Mouse (Mus musculus) forebrain, embryonic 16.5 days (tissue): ENCODE data around the gene Arhgap45. TPM values are rescaled to one million over a fixed set of nuclear protein-coding genes. Genes with fewer than 3 reads are reported as not detected.

Source experiments
- ATAC-seq: fragments of 200-750 bp; cut with Nextera tagmentation; 2 replicates; pipeline ENCODE4 v1.8.0; 2017; ENCODE audit warnings: mild to moderate bottlenecking, moderate library complexity
- H3K27ac ChIP-seq: fragments of 300-500 bp; sonication (generic); 2 replicates; pipeline ENCODE4 v1.5.1; 2014; ENCODE audit warnings: low read length, control low read depth
- H3K27me3 ChIP-seq: fragments of 300-500 bp; sonication (generic); replicated peaks from 2 replicates; pipeline ENCODE4 v1.6.1; 2014; ENCODE audit warnings: low read length; ENCODE audit not compliant: control insufficient read depth, insufficient read depth
- H3K36me3 ChIP-seq: fragments of 300-500 bp; sonication (generic); 2 replicates; pipeline ENCODE4 v1.6.1; 2014; ENCODE audit not compliant: control insufficient read depth, insufficient read depth
- H3K4me1 ChIP-seq: fragments of 300-500 bp; sonication (generic); replicated peaks from 2 replicates; pipeline ENCODE4 v1.6.1; 2014; ENCODE audit warnings: low read length; ENCODE audit not compliant: control insufficient read depth, insufficient read depth
- H3K4me2 ChIP-seq: fragments of 300-500 bp; sonication (generic); 2 replicates; pipeline ENCODE4 v1.6.1; 2014; ENCODE audit warnings: mild to moderate bottlenecking, low read length, control low read depth
- H3K4me3 ChIP-seq: fragments of 300-500 bp; sonication (generic); replicated peaks from 2 replicates; pipeline ENCODE4 v1.5.1; 2014; ENCODE audit warnings: mild to moderate bottlenecking, low read length, control low read depth
- H3K9ac ChIP-seq: fragments of 300-500 bp; sonication (generic); replicated peaks from 2 replicates; pipeline ENCODE4 v1.6.1; 2014; ENCODE audit warnings: low read depth, low read length, control low read depth
- H3K9me3 ChIP-seq: fragments of 300-500 bp; sonication (generic); 2 replicates; pipeline ENCODE4 v1.6.1; 2016; ENCODE audit warnings: low read length; ENCODE audit not compliant: control insufficient read depth
- WGBS: fragments of 180-500 bp; shearing (Covaris S2); extraction: QIAGEN DNeasy Blood & Tissue Kit; methylation state at CpG from one replicate; pipeline ENCODE4 v1.1.7; 2014; 5-methylcytosine and 5-hydroxymethylcytosine counted together
- polyA plus RNA-seq: library from polyadenylated mRNA; unstranded; fragments of >200 nt; fragmentation: Nextera tagmentation; extraction: Ambion mirVana; gene quantifications from 2 replicates; pipeline ENCODE4 v1.2.1, GENCODE M21; 2015

Gene Arhgap45
- polyA plus RNA-seq, 1 experiment from 2014 or later = 1.2 TPM

- Histone ChIP-seq H3K27me3 (peaks cover 38% of the 10 kb centered on the region), H3K9me3 (peaks cover 5% of the 10 kb centered on the region; the same call in 1 of the 2 replicates), H3K4me1 (peaks cover 12% of the 10 kb centered on the region), H3K4me3 (no peak overlapping the region), H3K27ac (no peak overlapping the region), H3K9ac (no peak overlapping the region), H3K4me2 (no peak overlapping the region), H3K36me3 (no peaks in the 10 kb centered on the region)
- 88% methylated on average over 6 of the region's 6 CpGs for WGBS
- no peak for ATAC-seq
Observed at GRCm38 (mm10) chr10:79991548-79991947, 24.9 kb upstream of the Arhgap45 start.

- 73% methylated on average over 16 of the region's 16 CpGs for WGBS
- no peak overlapping the region for H3K27ac ChIP-seq
- no peak for ATAC-seq
- no peak overlapping the region for H3K4me3 ChIP-seq
- no peak overlapping the region for H3K9ac ChIP-seq
- H3K4me1 ChIP-seq = peaks cover 20% of the 10 kb centered on the region
- H3K4me2 ChIP-seq = no peak overlapping the region
- H3K9me3 ChIP-seq = peaks cover 5% of the 10 kb centered on the region; the same call in 1 of the 2 replicates
- H3K36me3 ChIP-seq = no peaks in the 10 kb centered on the region
- H3K27me3 ChIP-seq = peaks cover 11% of the 10 kb centered on the region
Observed at GRCm38 (mm10) chr10:79994397-79995115, 21.9 kb upstream of the Arhgap45 start.

GRCm38 (mm10) chr10:79995636-79996035, 20.8 kb upstream of the Arhgap45 start:
- Histone ChIP-seq H3K4me3 (no peak overlapping the region), H3K9me3 (peaks cover 5% of the 10 kb centered on the region; the same call in 1 of the 2 replicates), H3K9ac (no peak overlapping the region), H3K4me2 (no peak overlapping the region), H3K27ac (no peak overlapping the region), H3K4me1 (peaks cover 20% of the 10 kb centered on the region), H3K27me3 (peaks cover 6% of the 10 kb centered on the region; the same call in 1 of the 2 replicates), H3K36me3 (no peaks in the 10 kb centered on the region)
- no peak for ATAC-seq
- WGBS = 96% methylated on average over 1 of the region's 1 CpGs

DNA sequence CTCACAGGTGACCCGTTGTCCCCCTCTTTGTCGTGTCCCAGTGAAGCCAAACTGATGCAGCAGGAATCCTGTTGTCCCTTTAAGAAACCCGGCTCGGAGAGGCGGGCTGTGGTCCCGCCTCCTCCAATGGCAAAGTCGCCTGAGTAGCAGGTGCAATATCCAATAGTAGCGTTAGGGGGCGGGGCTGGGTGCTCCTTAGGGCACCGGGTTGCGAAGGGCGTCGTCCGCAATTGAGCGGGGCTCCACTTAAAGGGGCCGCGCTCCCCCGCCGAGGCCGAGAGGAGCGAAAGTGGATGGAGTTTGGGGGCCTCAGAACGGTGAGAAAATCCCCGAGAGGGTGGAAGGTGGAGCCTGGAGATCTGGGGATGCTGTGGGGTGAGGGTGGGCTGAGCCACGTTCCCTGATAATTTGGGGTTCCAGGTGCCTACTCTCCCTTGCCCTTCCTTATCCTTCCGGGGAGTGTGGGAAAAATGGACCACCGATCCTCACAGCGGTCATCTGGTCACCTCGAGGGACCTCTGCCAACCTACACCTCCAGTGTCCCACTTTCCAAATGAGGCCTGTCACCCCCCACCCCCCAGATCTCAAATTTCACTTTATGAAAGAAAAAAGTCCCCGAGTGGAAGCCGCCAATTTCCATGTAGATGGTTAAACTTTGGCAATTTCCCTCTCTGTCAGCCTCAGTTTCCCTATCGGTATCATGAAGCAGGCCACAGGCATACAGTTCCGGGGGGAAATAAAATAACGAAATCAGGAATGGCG, 20.0 kb upstream of the Arhgap45 start, which contains the start of gene Abca7:
Gene Abca7 (plus strand): TSS at position 223 of the 762 bp plus-strand sequence.
- 0 out of 2 replicates have a peak, but pooled peaks cover 2% of the 10 kb centered on the region for H3K27me3 ChIP-seq
- H3K4me3 ChIP-seq = peak within 1 kb of the TSS; percentile 59
- no peaks in the 10 kb centered on the region; the same call in 1 of the 2 replicates for H3K9me3 ChIP-seq
- peak within 1 kb of the TSS; percentile 79 for H3K4me2 ChIP-seq
- no peaks in the 10 kb centered on the region for H3K36me3 ChIP-seq
- H3K27ac ChIP-seq = peak within 1 kb of the TSS; percentile 49
- peak within 1 kb of the TSS; percentile 60 for H3K9ac ChIP-seq
- H3K4me1 ChIP-seq = peaks cover 20% of the 10 kb centered on the region
- peak; percentile 89 for ATAC-seq
- WGBS = 0% methylated on average over 34 of the region's 34 CpGs

GRCm38 (mm10) chr10:79997034-79997760, 19.3 kb upstream of the Arhgap45 start:
- Histone ChIP-seq H3K27ac (peak overlapping the region; percentile 49), H3K4me3 (peak overlapping the region; percentile 59), H3K4me2 (peak overlapping the region; percentile 79), H3K4me1 (peaks cover 20% of the 10 kb centered on the region), H3K9ac (peak overlapping the region; percentile 51), H3K36me3 (no peaks in the 10 kb centered on the region), H3K27me3 (0 out of 2 replicates have a peak, but pooled peaks cover 2% of the 10 kb centered on the region), H3K9me3 (no peaks in the 10 kb centered on the region)
- WGBS = under 1% methylated on average over 35 of the region's 35 CpGs
- ATAC-seq = peak; percentile 85

DNA sequence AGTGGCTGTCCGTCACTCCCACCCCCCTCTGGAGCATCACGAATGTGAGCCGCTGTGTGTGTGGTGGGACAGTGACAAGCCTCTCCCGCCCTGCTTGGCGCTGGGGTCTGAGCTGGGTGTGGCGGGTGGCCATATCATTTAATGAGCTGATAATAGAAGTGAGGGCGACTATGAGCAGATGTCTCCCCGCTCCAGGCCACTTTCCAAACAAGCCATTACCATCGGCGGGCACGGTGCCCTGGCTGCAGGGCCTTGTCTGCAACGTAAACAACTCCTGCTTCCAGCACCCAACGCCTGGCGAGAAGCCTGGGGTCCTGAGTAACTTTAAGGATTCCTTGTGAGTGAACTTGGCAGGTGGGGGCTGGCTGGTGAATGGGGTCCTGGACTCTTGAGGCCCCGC, 18.6 kb upstream of the Arhgap45 start:
- Histone ChIP-seq H3K36me3 (no peaks in the 10 kb centered on the region), H3K27me3 (peaks cover 3% of the 10 kb centered on the region; the same call in 1 of the 2 replicates), H3K9me3 (no peaks in the 10 kb centered on the region), H3K4me3 (peak overlapping the region; percentile 59), H3K4me2 (peak overlapping the region; percentile 79), H3K9ac (peak overlapping the region; percentile 51), H3K4me1 (peaks cover 20% of the 10 kb centered on the region), H3K27ac (peak overlapping the region; percentile 35; the same call in 1 of the 2 replicates)
- WGBS = 2% methylated on average over 15 of the region's 15 CpGs
- ATAC-seq = peak; percentile 16; the same call in 1 of the 2 replicates

- Histone ChIP-seq H3K9me3 (no peaks in the 10 kb centered on the region), H3K9ac (no peak overlapping the region), H3K4me3 (no peak overlapping the region), H3K4me1 (peaks cover 14% of the 10 kb centered on the region), H3K27me3 (peaks cover 11% of the 10 kb centered on the region; the same call in 1 of the 2 replicates), H3K27ac (no peak overlapping the region), H3K4me2 (no peak overlapping the region), H3K36me3 (no peaks in the 10 kb centered on the region)
- WGBS = 83% methylated on average over 9 of the region's 9 CpGs
- ATAC-seq = no peak
Observed at GRCm38 (mm10) chr10:80001945-80002344, 14.5 kb upstream of the Arhgap45 start.

GRCm38 (mm10) chr10:80002829-80003228, 13.6 kb upstream of the Arhgap45 start:
- peaks cover 11% of the 10 kb centered on the region; the same call in 1 of the 2 replicates for H3K27me3 ChIP-seq
- 21% methylated on average over 21 of the region's 21 CpGs for WGBS
- no peak overlapping the region for H3K4me3 ChIP-seq
- no peaks in the 10 kb centered on the region for H3K36me3 ChIP-seq
- H3K9me3 ChIP-seq = no peaks in the 10 kb centered on the region
- H3K27ac ChIP-seq = no peak overlapping the region
- ATAC-seq = no peak
- H3K4me2 ChIP-seq = no peak overlapping the region
- peaks cover 5% of the 10 kb centered on the region for H3K4me1 ChIP-seq
- no peak overlapping the region for H3K9ac ChIP-seq
